Comparison of ENCODE assay signal across 8 mouse cellular contexts in genomic region chr2:65237610-65238170, GRCm38 (mm10). TPM values are rescaled to one million over a fixed set of nuclear protein-coding genes. Genes with fewer than 3 reads are reported as not detected.
DNase-seq lines count a peak whose midpoint lies in the region; ATAC-seq and TF ChIP-seq lines count a peak whose summit lies in the region.

No protein-coding gene starts in this region.

- under 1% methylated on average over 22 of the region's 22 CpGs for WGBS in heart, embryonic 13.5 days
- under 1% methylated on average over 22 of the region's 22 CpGs for WGBS in kidney, embryonic 16.5 days
- 2% methylated on average over 22 of the region's 22 CpGs for WGBS in spleen, adult 2 months

- ATAC-seq in heart, embryonic 13.5 days (ENCODE audit: extremely low read depth, insufficient number of reproducible peaks, low FRiP score, low TSS enrichment) = no peak
- ATAC-seq in kidney, embryonic 16.5 days (ENCODE audit: low FRiP score, low TSS enrichment) = peak; percentile 33

- H3K4me1 ChIP-seq in heart, embryonic 13.5 days = peaks cover 17% of the 10 kb centered on the region
- H3K4me1 ChIP-seq in kidney, embryonic 16.5 days (ENCODE audit: insufficient read depth, low read length) = peaks cover 23% of the 10 kb centered on the region
- H3K4me1 ChIP-seq in spleen, adult 2 months (ENCODE audit: control insufficient read depth, insufficient read depth, insufficient read length) = peaks cover 5% of the 10 kb centered on the region

- peak; percentile 97 for DNase-seq in heart, adult 11 months
- no peak for DNase-seq in heart, postnatal 25 days (ENCODE audit: low spot score)
- DNase-seq in cerebellum, adult 9-11 months = peak; percentile 7
- peak; percentile 76 for DNase-seq in lung, postnatal 36 days
- DNase-seq in spleen, adult 2 months (ENCODE audit: low read depth in 1 of 2, low spot score in 2 of 2) = peak; percentile 44 to 59
- DNase-seq in layer of hippocampus, adult 11-12 months (ENCODE audit: low spot score) = no peak

- peak overlapping the region; percentile 83 for H3K4me3 ChIP-seq in heart, embryonic 13.5 days
- peak overlapping the region; percentile 72 for H3K4me3 ChIP-seq in kidney, embryonic 16.5 days (ENCODE audit: low read length)
- H3K4me3 ChIP-seq in spleen, adult 2 months (ENCODE audit: extremely low read depth, insufficient read depth, insufficient read length) = peak overlapping the region; percentile 55

- H3K9me3 ChIP-seq in heart, embryonic 13.5 days = no peaks in the 10 kb centered on the region
- no peaks in the 10 kb centered on the region for H3K9me3 ChIP-seq in kidney, embryonic 16.5 days (ENCODE audit: low read length)

- H3K9ac ChIP-seq in heart, embryonic 13.5 days = peak overlapping the region; percentile 90
- peak overlapping the region; percentile 92 for H3K9ac ChIP-seq in kidney, embryonic 16.5 days (replicated peaks; ENCODE audit: low read length)

- no peaks in the 10 kb centered on the region for H3K27me3 ChIP-seq in heart, embryonic 13.5 days (replicated peaks)
- no peaks in the 10 kb centered on the region for H3K27me3 ChIP-seq in kidney, embryonic 16.5 days (ENCODE audit: insufficient read depth, low read length)
- H3K27me3 ChIP-seq in spleen, adult 2 months (ENCODE audit: control insufficient read depth, insufficient read depth, low read length) = no peaks in the 10 kb centered on the region

- H3K27ac ChIP-seq in heart, embryonic 13.5 days (replicated peaks) = peak overlapping the region; percentile 94
- H3K27ac ChIP-seq in kidney, embryonic 16.5 days (ENCODE audit: low read length) = peak overlapping the region; percentile 98
- peak overlapping the region; percentile 89 for H3K27ac ChIP-seq in spleen, adult 2 months (ENCODE audit: insufficient read depth, low read length)

- peak overlapping the region; percentile 84 for H3K4me2 ChIP-seq in heart, embryonic 13.5 days
- H3K4me2 ChIP-seq in kidney, embryonic 16.5 days (replicated peaks; ENCODE audit: low read depth, low read length) = peak overlapping the region; percentile 84

- intact Hi-C loops in heart, postnatal 25 days (cut with DNase I) = loop anchor here (2.0 to 5.0 kb wide), 5 partner anchors 15 to 215 kb away; partner anchors contain the start of gene Grb14

- H3K36me3 ChIP-seq in heart, embryonic 13.5 days = no peaks in the 10 kb centered on the region
- no peaks in the 10 kb centered on the region for H3K36me3 ChIP-seq in kidney, embryonic 16.5 days (ENCODE audit: insufficient read depth, low read length)
- no peaks in the 10 kb centered on the region; the same call in 1 of the 2 replicates for H3K36me3 ChIP-seq in spleen, adult 2 months (ENCODE audit: control insufficient read depth, insufficient read depth, low read length)

- TF ChIP-seq POLR2A in spleen, adult 2 months (IDR thresholded peaks at IDR 0.05; ENCODE audit: low read depth, low read length) = no peak

- TF ChIP-seq CTCF in spleen, adult 2 months (IDR thresholded peaks at IDR 0.05; ENCODE audit: extremely low read depth, insufficient read depth, insufficient read length, insufficient replicate concordance) = no peak

RNA-seq across cellular contexts. Expression of gene Cobll1, which starts 1.5 kb away (rescaled TPM):
- total RNA-seq in heart, postnatal 25 days (2021) = 10 to 100 TPM; 56.6 to 61.6 TPM
- 7.9 and 8.1 TPM in 2 replicates for polyA plus RNA-seq in heart, embryonic 13.5 days (2015; fragmentation: Nextera tagmentation; extraction: Ambion mirVana)
- polyA plus RNA-seq in kidney, embryonic 16.5 days (2015; fragmentation: Nextera tagmentation; extraction: Ambion mirVana) = 21.2 and 25.9 TPM in 2 replicates
- 5.4 and 7.3 TPM in 2 replicates for polyA plus RNA-seq in spleen, adult 2 months (2012; rRNA removed)

Comparison
In these comparisons a context has a peak if more than half of its experiments do, and no peak if none do; other contexts are left out.
1. DNase-seq: peak in heart, adult 11 months (single experiment), cerebellum, adult 9-11 months (single experiment), lung, postnatal 36 days (single experiment) and spleen, adult 2 months (2 of 2); none in heart, postnatal 25 days (single experiment) and layer of hippocampus, adult 11-12 months (single experiment).
2. Peak in every context shown above with its lines, with median percentiles within 50 percentile points of each other: H3K27ac ChIP-seq and H3K4me3 ChIP-seq.